28 mouse cellular contexts compared by ENCODE assay signal in the genomic region with DNA sequence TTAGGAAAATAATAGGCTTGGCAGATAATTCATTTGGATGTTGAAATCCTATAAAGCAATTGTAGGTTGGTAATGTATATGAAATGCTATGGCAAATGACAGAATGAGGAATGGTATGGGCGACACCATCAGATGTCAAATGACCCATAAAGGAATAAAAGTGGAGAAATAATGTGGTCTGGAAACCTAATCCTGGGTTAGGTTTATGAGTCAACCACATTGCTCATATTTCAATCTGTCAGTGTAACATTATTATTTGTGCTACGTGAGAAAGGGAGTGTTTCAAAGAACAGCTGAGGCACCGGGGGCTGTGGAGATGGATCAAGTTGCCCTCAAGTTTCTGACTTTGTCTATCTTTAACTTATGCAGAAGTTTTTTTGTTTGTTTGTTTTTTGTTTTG.
DNase-seq lines count a peak whose midpoint lies in the region; ATAC-seq and TF ChIP-seq lines count a peak whose summit lies in the region.
"Had no signal": no experiment of that assay in that cellular context is flagged by ENCODE, and none has a peak within 500 bp of the region (broad histone marks: within the 10 kb centered on the region; RNA-seq: fewer than 3 reads in every experiment).

No protein-coding gene starts in this region.

- no peak overlapping the region for H3K9ac ChIP-seq in embryonic facial prominence, embryonic 14.5 days (ENCODE audit: low read depth, low read length)
- H3K9ac ChIP-seq in limb, embryonic 14.5 days (ENCODE audit: low read depth, low read length, severe bottlenecking), result no peak overlapping the region
- H3K9ac ChIP-seq: embryonic facial prominence, embryonic 13.5 days; forebrain, embryonic 13.5 days; heart, embryonic 12.5 days; heart, embryonic 15.5 days; hindbrain, embryonic 13.5 days had no signal

- peak; percentile 9 for DNase-seq in embryonic facial prominence, embryonic 14.5 days (ENCODE audit: low spot score)
- DNase-seq in embryonic facial prominence, embryonic 10.5 days (ENCODE audit: low spot score), result no peak
- DNase-seq in forelimb bud, embryonic 11.5 days (ENCODE audit: low read depth, low spot score), result peak; percentile 54
- DNase-seq in limb, embryonic 14.5 days (ENCODE audit: low spot score), result peak; percentile 9
- no peak for DNase-seq in gastrocnemius, postnatal 14 days
- no peak for DNase-seq in left cerebral cortex, postnatal 25 days (ENCODE audit: low spot score in 2 of 2)
- DNase-seq: adrenal gland, adult 8-10 months; adrenal gland, postnatal 25 days; cerebellum, adult 11-12 months; cerebellum, adult 9-10 months; cerebellum, postnatal 14 days; gastrocnemius, adult 2 months; gastrocnemius, postnatal 25 days; heart, adult 18-20 months; heart, postnatal 10 days; heart, postnatal 36 days had no signal

- H3K36me3 ChIP-seq in embryonic facial prominence, embryonic 14.5 days (ENCODE audit: control insufficient read depth, insufficient read depth, low read length), result no peaks in the 10 kb centered on the region
- H3K36me3 ChIP-seq in embryonic facial prominence, embryonic 10.5 days (replicated peaks), result no peaks in the 10 kb centered on the region
- no peaks in the 10 kb centered on the region for H3K36me3 ChIP-seq in limb, embryonic 14.5 days (ENCODE audit: control insufficient read depth, insufficient read depth, low read length)
- H3K36me3 ChIP-seq: embryonic facial prominence, embryonic 13.5 days; forebrain, embryonic 10.5 days; heart, embryonic 12.5 days; heart, embryonic 15.5 days; hindbrain, embryonic 10.5 days; hindbrain, embryonic 13.5 days had no signal

- H3K4me1 ChIP-seq in embryonic facial prominence, embryonic 14.5 days (ENCODE audit: control insufficient read depth, insufficient read depth, low read length), result no peaks in the 10 kb centered on the region
- H3K4me1 ChIP-seq in embryonic facial prominence, embryonic 10.5 days, result no peaks in the 10 kb centered on the region
- no peaks in the 10 kb centered on the region for H3K4me1 ChIP-seq in limb, embryonic 14.5 days (ENCODE audit: control insufficient read depth, insufficient read depth, low read length)
- H3K4me1 ChIP-seq: embryonic facial prominence, embryonic 13.5 days; forebrain, embryonic 10.5 days; forebrain, embryonic 13.5 days; heart, embryonic 12.5 days; heart, embryonic 15.5 days; hindbrain, embryonic 10.5 days; hindbrain, embryonic 13.5 days had no signal

- H3K9me3 ChIP-seq in embryonic facial prominence, embryonic 14.5 days (ENCODE audit: control insufficient read depth, low read length), result no peaks in the 10 kb centered on the region
- no peaks in the 10 kb centered on the region for H3K9me3 ChIP-seq in embryonic facial prominence, embryonic 10.5 days
- H3K9me3 ChIP-seq in limb, embryonic 14.5 days (ENCODE audit: control insufficient read depth, low read length), result no peaks in the 10 kb centered on the region
- H3K9me3 ChIP-seq: embryonic facial prominence, embryonic 13.5 days; forebrain, embryonic 10.5 days; forebrain, embryonic 13.5 days; heart, embryonic 12.5 days; heart, embryonic 15.5 days; hindbrain, embryonic 10.5 days; hindbrain, embryonic 13.5 days had no signal

- no peak overlapping the region for H3K4me3 ChIP-seq in embryonic facial prominence, embryonic 14.5 days (ENCODE audit: low read depth, low read length)
- no peak overlapping the region for H3K4me3 ChIP-seq in embryonic facial prominence, embryonic 10.5 days
- no peak overlapping the region for H3K4me3 ChIP-seq in limb, embryonic 14.5 days (replicated peaks; ENCODE audit: low read length)
- H3K4me3 ChIP-seq: embryonic facial prominence, embryonic 13.5 days; forebrain, embryonic 10.5 days; forebrain, embryonic 13.5 days; gastrocnemius, adult 2 months; heart, embryonic 12.5 days; heart, embryonic 15.5 days; hindbrain, embryonic 10.5 days; hindbrain, embryonic 13.5 days had no signal

- no peak for TF ChIP-seq POLR2A in limb, embryonic 14.5 days (IDR thresholded peaks at IDR 0.05; ENCODE audit: borderline replicate concordance, extremely low read depth, insufficient read depth, insufficient read length)

- intact Hi-C loops in gastrocnemius, postnatal 14 days (cut with DNase I; ENCODE audit: low total_unique reads), result no loop called here
- intact Hi-C loops in left cerebral cortex, postnatal 25 days (cut with DNase I), result no loop called here

- WGBS in embryonic facial prominence, embryonic 14.5 days, result 36% methylated on average over 3 of the region's 3 CpGs
- 76% methylated on average over 3 of the region's 3 CpGs for WGBS in embryonic facial prominence, embryonic 10.5 days
- 31% methylated on average over 3 of the region's 3 CpGs for WGBS in limb, embryonic 14.5 days

- no peaks in the 10 kb centered on the region for H3K27me3 ChIP-seq in embryonic facial prominence, embryonic 14.5 days (replicated peaks; ENCODE audit: control insufficient read depth, insufficient read depth, low read length)
- no peaks in the 10 kb centered on the region for H3K27me3 ChIP-seq in embryonic facial prominence, embryonic 10.5 days (replicated peaks; ENCODE audit: low read depth, poor library complexity, severe bottlenecking)
- H3K27me3 ChIP-seq in limb, embryonic 14.5 days (ENCODE audit: control insufficient read depth, insufficient read depth, low read length), result no peaks in the 10 kb centered on the region
- H3K27me3 ChIP-seq: embryonic facial prominence, embryonic 13.5 days; forebrain, embryonic 13.5 days; heart, embryonic 12.5 days; heart, embryonic 15.5 days; hindbrain, embryonic 13.5 days had no signal

- no peak overlapping the region for H3K27ac ChIP-seq in embryonic facial prominence, embryonic 14.5 days (replicated peaks; ENCODE audit: low read depth, low read length)
- no peak overlapping the region for H3K27ac ChIP-seq in embryonic facial prominence, embryonic 10.5 days (replicated peaks)
- H3K27ac ChIP-seq in limb, embryonic 14.5 days (replicated peaks; ENCODE audit: low read depth, low read length), result no peak overlapping the region
- H3K27ac ChIP-seq: embryonic facial prominence, embryonic 13.5 days; forebrain, embryonic 10.5 days; forebrain, embryonic 13.5 days; gastrocnemius, adult 2 months; heart, embryonic 15.5 days; hindbrain, embryonic 10.5 days; hindbrain, embryonic 13.5 days had no signal

- no peak for ATAC-seq in embryonic facial prominence, embryonic 14.5 days (ENCODE audit: low read depth)
- ATAC-seq in limb, embryonic 14.5 days (ENCODE audit: low FRiP score, low read depth), result 0 out of 2 replicates have a peak, but pooled peaks have one; percentile 37
- ATAC-seq: activated CD4-positive, CD25-positive, alpha-beta regulatory T cell, adult 4 months; forebrain, embryonic 13.5 days; forebrain, embryonic 16.5 days; hindbrain, embryonic 16.5 days; inflammation-experienced regulatory T-cells, adult 6 months; intestine, embryonic 16.5 days had no signal

- H3K4me2 ChIP-seq in embryonic facial prominence, embryonic 14.5 days (ENCODE audit: low read depth, low read length), result no peak overlapping the region
- no peak overlapping the region for H3K4me2 ChIP-seq in limb, embryonic 14.5 days (replicated peaks; ENCODE audit: low read depth, low read length, severe bottlenecking)
- H3K4me2 ChIP-seq: embryonic facial prominence, embryonic 13.5 days; forebrain, embryonic 13.5 days; heart, embryonic 12.5 days; heart, embryonic 15.5 days; hindbrain, embryonic 13.5 days had no signal

Comparison
In these comparisons a context has a peak if more than half of its experiments do, and no peak if none do; other contexts are left out.
1. DNase-seq: peak in embryonic facial prominence, embryonic 14.5 days (single experiment), forelimb bud, embryonic 11.5 days (single experiment) and limb, embryonic 14.5 days (single experiment); none in embryonic facial prominence, embryonic 10.5 days (single experiment), gastrocnemius, postnatal 14 days (single experiment) and left cerebral cortex, postnatal 25 days (0 of 2).